Mouse (Mus musculus) hindbrain, postnatal 0 days (tissue): ENCODE results near the gene Tubgcp6. TPM values are rescaled to one million over a fixed set of nuclear protein-coding genes. Genes with fewer than 3 reads are reported as not detected.

Source experiments
- ATAC-seq: fragments of 200-750 bp; cut with Nextera tagmentation; 2 replicates; pipeline ENCODE4 v1.8.0; 2017; ENCODE audit warnings: mild to moderate bottlenecking, moderate TSS enrichment, moderate library complexity
- DNase-seq: peaks from one replicate; pipeline ENCODE4 v3.0.0-alpha.2; 2015; ENCODE audit warnings: low spot score
- H3K27ac ChIP-seq: fragments of 300-500 bp; sonication (generic); 2 replicates; pipeline ENCODE4 v1.5.1; 2014; ENCODE audit warnings: mild to moderate bottlenecking
- H3K27me3 ChIP-seq: fragments of 300-500 bp; sonication (generic); 2 replicates; pipeline ENCODE4 v1.6.1; 2014; ENCODE audit warnings: low read length, mixed read lengths; ENCODE audit not compliant: insufficient read depth
- H3K36me3 ChIP-seq: fragments of 300-500 bp; sonication (generic); 2 replicates; pipeline ENCODE4 v1.6.1; 2014; ENCODE audit warnings: low read length, mixed read lengths; ENCODE audit not compliant: insufficient read depth
- H3K4me1 ChIP-seq: fragments of 300-500 bp; sonication (generic); 2 replicates; pipeline ENCODE4 v1.6.1; 2014; ENCODE audit warnings: antibody characterized with exemption, low read length, mixed read lengths; ENCODE audit not compliant: insufficient read depth
- H3K4me2 ChIP-seq: fragments of 300-500 bp; sonication (generic); 2 replicates; pipeline ENCODE4 v1.6.1; 2014; ENCODE audit warnings: low read depth, mild to moderate bottlenecking, low read length, moderate library complexity, mixed read lengths
- H3K4me3 ChIP-seq: fragments of 300-500 bp; sonication (generic); 2 replicates; pipeline ENCODE4 v1.5.1; 2014; ENCODE audit warnings: low read length
- H3K9ac ChIP-seq: fragments of 300-500 bp; sonication (generic); replicated peaks from 2 replicates; pipeline ENCODE4 v1.6.1; 2014; ENCODE audit warnings: mild to moderate bottlenecking, low read length, moderate library complexity, mixed read lengths
- H3K9me3 ChIP-seq: fragments of 300-500 bp; sonication (generic); 2 replicates; pipeline ENCODE4 v1.6.1; 2016; ENCODE audit warnings: low read length, mixed read lengths
- CTCF ChIP-seq: IDR thresholded peaks from 2 replicates; pipeline ENCODE4 v1.5.1; 2016; ENCODE audit warnings: antibody characterized with exemption, control low read depth, low read depth
- WGBS: fragments of 180-500 bp; shearing (Covaris S2); extraction: QIAGEN DNeasy Blood & Tissue Kit; methylation state at CpG from one replicate; pipeline ENCODE4 v1.1.7; 2014; 5-methylcytosine and 5-hydroxymethylcytosine counted together
- polyA plus RNA-seq: library from polyadenylated mRNA; unstranded; fragments of >200 nt; fragmentation: Nextera tagmentation; extraction: Ambion mirVana; gene quantifications from 2 replicates; pipeline ENCODE4 v1.2.1, GENCODE M21; 2015
- total RNA-seq: library from RNA; depleted of rRNA; stranded (reverse); fragments of >200 nt; gene quantifications from 2 replicates; pipeline ENCODE4 v1.2.3, GENCODE M21; 2014

Gene Tubgcp6
- total and polyA plus RNA-seq, 2 experiments from 2014 or later: 10.6 to 54.7 TPM

DNA sequence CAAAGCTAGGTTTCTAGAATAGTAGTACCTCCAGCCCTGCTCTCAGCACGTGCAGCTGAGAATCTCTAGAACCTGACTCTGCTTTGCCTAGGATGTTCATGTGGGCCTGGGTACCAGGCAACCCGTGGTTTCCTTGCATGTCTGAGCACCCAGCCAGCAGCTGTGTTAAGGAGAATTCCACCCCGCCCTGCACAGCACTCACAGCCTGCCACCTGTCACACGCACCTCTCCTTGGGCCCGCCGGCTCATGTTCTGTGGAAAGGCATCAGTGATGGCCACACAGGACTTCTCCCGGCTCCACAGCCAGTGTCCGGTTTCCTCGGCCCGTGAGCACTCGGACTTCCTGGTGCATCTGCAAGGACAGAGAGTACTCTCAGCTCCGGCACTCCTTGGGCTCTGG is 42.6 kb upstream of the Tubgcp6 start:
- Histone ChIP-seq H3K4me2 (no peak overlapping the region), H3K27ac (no peak overlapping the region), H3K9me3 (no peaks in the 10 kb centered on the region), H3K27me3 (no peaks in the 10 kb centered on the region), H3K4me3 (no peak overlapping the region), H3K4me1 (peaks cover 16% of the 10 kb centered on the region), H3K9ac (no peak overlapping the region), H3K36me3 (peaks cover 73% of the 10 kb centered on the region)
- 94% methylated on average over 12 of the region's 12 CpGs for WGBS
- no peak for TF ChIP-seq CTCF
- ATAC-seq (no peak), DNase-seq (no peak)

DNA sequence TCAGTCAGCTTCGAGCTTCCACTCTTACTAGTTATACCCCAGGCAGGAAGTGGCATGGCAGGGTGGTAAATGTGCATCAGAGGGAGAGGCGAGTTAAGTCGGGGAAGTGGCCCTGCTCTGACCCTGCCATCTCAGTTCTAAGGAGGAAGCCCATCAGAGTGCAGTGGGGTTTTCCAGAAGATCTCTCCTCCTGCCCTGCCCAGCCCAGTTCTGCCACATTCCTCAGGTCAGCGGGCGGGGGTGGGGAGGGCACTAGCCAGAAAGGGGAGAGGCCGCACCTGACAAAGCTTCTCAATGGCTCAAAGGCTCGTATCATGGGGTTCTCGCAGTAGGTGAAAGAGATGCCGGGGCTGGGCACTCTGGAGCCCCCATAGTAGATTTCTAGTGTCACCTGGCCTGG is 38.5 kb upstream of the Tubgcp6 start:
- DNase-seq (no peak), ATAC-seq (no peak)
- TF ChIP-seq CTCF: no peak
- H3K9me3 ChIP-seq: no peaks in the 10 kb centered on the region
- H3K4me2 ChIP-seq: no peak overlapping the region
- H3K9ac ChIP-seq: no peak overlapping the region
- H3K27me3 ChIP-seq: no peaks in the 10 kb centered on the region
- H3K4me1 ChIP-seq: no peaks in the 10 kb centered on the region
- H3K27ac ChIP-seq: no peak overlapping the region
- H3K4me3 ChIP-seq: no peak overlapping the region
- WGBS: 87% methylated on average over 9 of the region's 9 CpGs
- peaks cover 97% of the 10 kb centered on the region for H3K36me3 ChIP-seq

DNA sequence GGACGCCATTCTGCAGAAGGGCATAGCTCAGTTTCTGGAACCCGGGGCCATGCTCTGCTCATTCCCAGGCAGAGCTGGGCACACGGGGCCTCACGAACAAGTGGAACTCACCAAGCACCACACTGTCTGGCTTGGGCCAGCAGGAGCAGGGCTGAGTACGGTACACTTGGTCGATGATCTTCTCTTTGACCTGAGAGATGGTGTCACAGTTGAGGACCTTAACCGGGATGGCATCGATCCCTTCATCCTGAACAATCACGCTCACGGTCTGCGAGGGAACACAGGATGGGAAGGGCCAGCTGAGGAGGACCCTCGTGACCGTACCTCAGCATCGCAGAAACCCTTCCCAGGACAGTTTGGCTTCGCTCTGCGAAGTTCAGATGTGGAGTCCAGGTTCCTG is 35.6 kb upstream of the Tubgcp6 start:
- TF ChIP-seq CTCF: no peak
- WGBS: 91% methylated on average over 16 of the region's 16 CpGs
- no peak overlapping the region for H3K9ac ChIP-seq

DNA sequence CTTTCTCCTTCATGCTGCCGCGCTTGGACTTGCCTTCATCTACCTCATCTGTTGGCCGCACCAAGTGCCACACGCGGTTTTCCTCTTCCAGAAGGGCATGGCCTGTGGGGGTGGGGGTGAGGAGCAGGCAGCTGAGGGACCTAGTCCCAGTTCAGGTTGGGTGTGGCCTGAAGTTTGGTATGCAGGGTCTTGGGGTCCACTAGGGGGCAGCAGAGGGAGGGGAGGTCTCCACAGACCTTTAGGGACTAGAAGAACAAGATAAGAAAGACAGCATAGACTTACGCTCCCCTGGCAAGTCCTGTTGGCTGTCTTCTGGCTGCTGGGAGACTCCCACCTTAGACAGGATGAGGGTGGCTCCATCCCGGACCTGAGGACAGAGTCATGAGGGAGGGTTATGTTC is 35.0 kb upstream of the Tubgcp6 start:
- H3K9me3 ChIP-seq: no peaks in the 10 kb centered on the region
- H3K36me3 ChIP-seq: peaks cover 90% of the 10 kb centered on the region
- 72% methylated on average over 7 of the region's 7 CpGs for WGBS
- peak; percentile 81 for DNase-seq
- H3K4me1 ChIP-seq: no peaks in the 10 kb centered on the region
- no peaks in the 10 kb centered on the region for H3K27me3 ChIP-seq
- H3K4me3 ChIP-seq: no peak overlapping the region
- no peak overlapping the region for H3K4me2 ChIP-seq
- peak; percentile 82 for TF ChIP-seq CTCF
- ATAC-seq: 0 out of 2 replicates have a peak, but pooled peaks have one; percentile 35
- H3K27ac ChIP-seq: no peak overlapping the region
- no peak overlapping the region for H3K9ac ChIP-seq

More for the DNA sequence above, 35.6 kb upstream of the Tubgcp6 start:
- Histone ChIP-seq H3K4me3 (no peak overlapping the region), H3K4me2 (no peak overlapping the region), H3K9me3 (no peaks in the 10 kb centered on the region), H3K27me3 (no peaks in the 10 kb centered on the region), H3K27ac (no peak overlapping the region), H3K4me1 (no peaks in the 10 kb centered on the region), H3K36me3 (peaks cover 92% of the 10 kb centered on the region)
- no peak for ATAC-seq
- DNase-seq: no peak

DNA sequence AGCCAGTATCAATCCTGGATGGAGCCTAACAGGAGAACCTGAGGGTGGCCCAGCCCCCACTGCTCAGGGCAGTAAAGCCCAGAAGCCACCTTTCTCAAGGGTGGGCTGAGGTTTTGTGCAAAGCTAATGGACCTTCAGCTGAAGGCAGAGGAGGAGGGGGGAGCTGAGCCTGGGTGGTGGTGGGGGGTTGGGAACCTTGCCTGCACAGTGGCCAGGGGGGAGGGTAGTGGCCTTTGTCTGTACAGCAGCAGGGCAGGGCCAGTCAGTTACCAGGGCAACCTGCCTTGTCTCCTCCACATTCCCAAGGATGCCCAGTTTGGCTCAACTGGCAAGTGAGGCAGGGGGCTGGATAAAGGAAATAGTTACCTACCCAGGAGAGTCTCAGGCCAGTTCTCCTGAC is 29.4 kb upstream of the Tubgcp6 start:
- Histone ChIP-seq H3K27ac (no peak overlapping the region), H3K9ac (no peak overlapping the region), H3K4me1 (peaks cover 16% of the 10 kb centered on the region; the same call in 1 of the 2 replicates), H3K9me3 (no peaks in the 10 kb centered on the region), H3K36me3 (peaks cover 35% of the 10 kb centered on the region), H3K4me2 (no peak overlapping the region), H3K4me3 (no peak overlapping the region), H3K27me3 (no peaks in the 10 kb centered on the region)
- no peak for TF ChIP-seq CTCF
- DNase-seq: peak; percentile 32
- ATAC-seq: peak; percentile 27; the same call in 1 of the 2 replicates

- Histone ChIP-seq H3K27me3 (no peaks in the 10 kb centered on the region), H3K9me3 (no peaks in the 10 kb centered on the region), H3K36me3 (peaks cover 12% of the 10 kb centered on the region; the same call in 1 of the 2 replicates), H3K4me3 (peak overlapping the region; percentile 74), H3K4me2 (peak overlapping the region; percentile 81), H3K4me1 (peaks cover 20% of the 10 kb centered on the region), H3K27ac (no peak overlapping the region), H3K9ac (peak overlapping the region; percentile 76; the same call in 1 of the 2 replicates)
- WGBS: 3% methylated on average over 13 of the region's 13 CpGs
- no peak for ATAC-seq
- peak; percentile 31; the same call in 1 of the 2 replicates for TF ChIP-seq CTCF
- DNase-seq: peak; percentile 28
Observed at GRCm38 (mm10) chr15:89150041-89150390, 27.1 kb upstream of the Tubgcp6 start.

DNA sequence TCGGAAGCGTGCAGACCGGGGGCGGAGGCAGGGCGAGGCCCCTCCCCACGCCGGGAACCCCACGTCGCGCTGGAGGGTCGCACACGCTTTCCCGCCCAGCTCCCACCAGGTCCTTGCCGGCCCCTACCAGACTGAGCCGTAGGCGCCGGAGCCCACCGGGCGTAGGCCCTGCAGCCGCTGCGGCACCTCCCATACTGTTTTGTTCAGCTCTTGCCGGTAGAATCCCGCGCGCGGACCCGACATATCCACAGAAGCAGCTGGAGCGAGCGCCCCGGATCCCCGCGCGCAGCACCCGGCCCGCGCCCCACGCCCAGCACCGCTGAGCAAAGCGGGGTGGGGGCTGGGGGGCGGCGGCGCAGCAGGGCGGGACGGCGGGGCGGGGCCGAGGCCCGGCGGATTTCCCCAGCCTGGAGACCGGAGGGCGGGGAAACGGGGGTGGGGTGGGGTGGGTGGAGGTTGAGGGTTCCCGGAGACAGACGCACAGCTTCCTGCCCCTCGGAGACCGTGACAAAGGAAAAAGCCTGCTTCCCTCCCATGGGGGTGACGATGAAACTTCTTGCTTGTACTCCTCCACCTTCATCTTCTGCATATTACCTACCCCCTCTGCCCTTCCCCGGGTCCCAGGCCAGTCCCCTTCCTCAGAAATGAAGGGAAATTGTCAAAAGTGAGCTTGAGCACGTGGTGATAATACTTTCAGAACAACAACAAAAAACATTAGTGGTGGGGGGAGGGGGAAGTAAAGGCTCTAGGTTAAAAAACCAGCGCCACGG is 26.5 kb upstream of the Tubgcp6 start, which contains the start of gene Mapk11:
Mapk11 (minus strand) TSS at position 358 of the 770 bp plus-strand sequence.
- DNase-seq: peak; percentile 69
- Histone ChIP-seq H3K4me2 (peak within 1 kb of the TSS; percentile 81), H3K27me3 (no peaks in the 10 kb centered on the region), H3K4me1 (peaks cover 20% of the 10 kb centered on the region), H3K9ac (peak within 1 kb of the TSS; percentile 76), H3K27ac (peak within 1 kb of the TSS; percentile 72), H3K36me3 (peaks cover 8% of the 10 kb centered on the region; the same call in 1 of the 2 replicates), H3K9me3 (no peaks in the 10 kb centered on the region), H3K4me3 (peak within 1 kb of the TSS; percentile 74)
- under 1% methylated on average over 60 of the region's 61 CpGs for WGBS
- peak; percentile 54 for ATAC-seq
- no peak for TF ChIP-seq CTCF
